Mouse (Mus musculus) liver (tissue): Measurements from ENCODE around the gene A830018L16Rik.
"Not testable (repeated sequence)": the region's sequence is repeated elsewhere in the genome, so short reads cannot be mapped to it uniquely, and the experiment has no call there.

Experiments used
- DNase-seq: peaks from one replicate; pipeline ENCODE4 v3.0.0-alpha.2; 2020; ENCODE audit warnings: mixed read lengths

Gene A830018L16Rik

DNA sequence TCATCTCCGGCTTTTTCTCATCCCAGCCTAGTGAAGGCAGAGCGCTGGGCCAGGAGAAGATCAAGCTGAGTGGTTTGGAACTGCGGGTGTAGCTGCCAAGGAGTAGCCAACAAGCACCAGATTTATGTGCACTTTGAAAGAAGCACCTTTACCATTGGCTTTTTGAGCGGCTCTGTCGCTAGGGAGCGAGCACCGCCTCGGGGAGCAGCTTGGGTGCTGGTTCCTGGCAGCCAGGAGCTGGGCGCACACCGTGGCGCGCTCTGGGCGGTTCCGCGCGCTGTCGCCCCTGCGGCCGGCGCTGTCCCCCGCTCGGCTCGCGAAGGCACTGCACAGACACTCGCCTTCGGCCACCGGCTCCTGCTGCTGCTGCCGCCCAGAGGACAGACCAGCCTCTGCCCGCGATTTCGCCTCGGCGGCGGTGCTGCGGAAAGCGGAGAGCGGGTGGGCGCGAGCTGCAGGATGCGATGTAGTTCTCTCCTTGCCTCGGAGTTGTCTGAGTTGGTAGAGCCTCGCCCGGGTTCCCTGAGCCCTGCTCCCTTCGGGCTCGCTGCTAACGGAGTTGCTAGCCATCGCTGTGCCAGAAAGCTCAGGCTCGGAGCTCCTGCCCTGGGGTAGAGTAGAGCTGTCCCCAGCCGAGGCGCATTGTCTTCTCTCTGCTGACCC is at the start of gene A830018L16Rik:
A830018L16Rik (plus strand) TSS at position 212 of the 663 bp plus-strand sequence.
- DNase-seq = peak; percentile 62

DNA sequence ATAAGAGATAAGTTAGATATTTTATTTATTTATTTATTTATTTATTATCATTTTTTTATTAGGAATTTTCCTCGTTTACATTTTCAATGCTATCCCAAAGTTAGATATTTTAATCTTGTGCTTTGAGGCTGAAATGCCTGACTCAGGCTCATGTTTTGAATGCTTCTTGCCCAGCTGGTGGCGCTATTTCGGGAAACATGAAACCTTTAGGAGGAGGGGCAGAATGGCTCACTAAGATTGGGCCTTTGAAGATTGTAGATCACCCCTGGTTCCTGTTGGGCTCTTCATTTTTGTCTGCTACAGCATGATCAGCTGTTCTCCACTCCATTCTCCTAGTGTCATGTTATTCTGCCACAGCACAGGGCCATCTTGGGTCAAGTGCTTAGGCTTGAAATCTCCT is 28.1 kb upstream of the A830018L16Rik start:
- DNase-seq = no peak

DNA sequence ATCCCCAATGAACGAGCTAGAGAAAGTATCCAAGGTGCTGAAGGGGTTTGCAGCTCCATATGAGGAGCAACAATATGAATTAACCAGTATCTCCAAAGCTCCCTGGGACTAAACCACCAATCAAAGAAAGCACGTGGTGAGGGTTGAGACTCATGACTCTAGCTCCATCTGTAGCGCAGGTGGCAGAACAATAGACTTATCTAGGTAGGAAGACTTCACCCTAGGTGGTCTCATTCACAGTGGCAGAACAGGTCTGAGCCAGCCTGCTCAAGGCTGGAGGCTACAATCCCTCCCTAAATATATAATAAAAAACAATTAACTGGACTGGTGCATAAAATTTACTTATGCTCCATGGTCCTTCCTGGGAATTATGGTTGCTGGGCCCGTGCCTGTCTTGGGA is 18.5 kb upstream of the A830018L16Rik start:
- no peak for DNase-seq

DNA sequence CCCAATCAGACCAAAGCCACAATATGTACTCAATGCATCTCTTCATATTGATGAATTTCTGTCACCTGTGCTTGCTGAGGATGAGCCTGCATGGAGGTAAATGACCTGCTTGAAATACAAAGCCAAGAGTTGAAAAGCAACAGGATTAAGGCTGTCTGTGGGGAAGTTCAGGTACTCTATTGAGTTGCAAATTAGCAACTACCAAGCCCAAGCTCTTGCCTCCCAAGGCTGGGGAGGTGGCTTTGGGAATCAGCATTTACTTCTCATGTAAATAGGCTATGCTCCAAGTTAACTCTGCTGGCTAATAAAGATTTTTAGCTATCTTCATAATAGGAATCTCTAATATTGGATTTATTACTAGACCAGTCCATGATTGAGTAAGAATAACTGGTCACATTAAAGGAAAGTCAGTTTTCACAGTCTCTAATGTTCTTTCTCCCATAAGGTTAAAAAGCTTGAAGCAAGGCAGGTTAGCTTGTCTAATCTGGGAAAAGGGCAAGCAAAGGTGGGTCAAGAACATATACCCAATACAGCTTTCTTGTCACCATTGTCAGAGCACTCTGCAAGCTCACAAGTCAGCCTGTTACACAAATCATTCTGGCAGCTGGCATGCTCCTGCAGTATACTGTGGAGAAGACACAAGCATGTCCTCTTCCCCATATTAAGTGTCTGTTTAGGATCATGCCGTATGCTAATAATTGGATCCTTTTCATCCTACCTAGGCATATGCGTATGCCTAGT is 17.7 kb upstream of the A830018L16Rik start:
- DNase-seq = no peak

DNA sequence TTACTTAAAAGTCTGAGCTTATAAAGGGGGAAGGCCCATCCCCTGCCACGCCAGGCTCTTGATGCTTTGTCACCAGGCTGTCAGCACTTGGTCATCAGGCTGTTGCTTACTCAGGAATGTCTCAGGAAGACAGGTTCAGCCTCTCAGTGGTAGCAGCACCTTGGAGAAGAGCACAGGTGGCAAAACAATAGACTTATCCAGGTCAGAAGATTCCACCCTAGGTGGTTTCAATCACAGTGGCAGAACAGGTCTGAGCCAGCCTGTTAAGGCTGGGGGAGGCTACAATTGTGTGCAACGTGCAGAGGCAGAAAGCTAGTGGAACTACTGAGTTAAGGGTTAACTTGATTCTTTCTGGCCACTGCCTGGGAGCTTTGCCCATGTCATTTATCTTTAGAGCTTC is 12.7 kb upstream of the A830018L16Rik start:
- no peak for DNase-seq

DNA sequence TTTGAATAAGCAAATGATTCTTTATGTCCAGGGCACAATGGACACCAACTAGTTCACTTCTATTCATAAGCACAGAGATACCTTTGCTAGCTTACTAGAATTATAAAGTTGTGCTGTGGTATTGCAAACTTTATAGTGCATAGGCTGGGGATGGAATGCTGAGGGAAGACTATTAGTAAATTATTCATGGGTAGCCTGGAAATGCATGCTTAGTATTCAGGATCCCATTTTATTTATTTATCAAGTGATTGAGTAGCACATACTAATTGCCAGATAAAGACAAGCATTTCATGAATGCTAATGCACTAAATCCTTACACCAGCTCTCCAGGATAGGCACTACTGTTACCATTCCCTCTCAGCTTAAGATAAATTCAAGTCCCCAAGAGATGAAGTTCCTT is 8.4 kb upstream of the A830018L16Rik start:
- no peak for DNase-seq

DNA sequence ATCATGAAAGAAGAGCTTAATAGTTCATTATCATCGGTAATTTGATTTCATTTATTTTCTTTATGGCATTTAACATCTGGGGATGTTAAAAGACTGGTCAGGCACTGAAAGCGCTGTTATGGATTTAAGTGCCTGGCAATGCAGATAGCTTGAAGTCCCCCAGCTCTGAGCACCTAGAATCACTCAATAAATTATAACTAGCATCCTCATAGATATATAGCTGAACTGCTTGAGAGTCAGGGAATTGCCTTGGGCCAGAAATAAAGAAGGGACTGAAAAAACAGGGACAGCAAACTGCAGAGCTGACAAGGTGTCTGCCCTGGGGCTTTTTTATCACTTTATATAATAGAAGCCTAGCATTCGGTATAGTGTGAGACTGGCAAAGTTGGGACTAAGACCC is 7.9 kb upstream of the A830018L16Rik start:
- no peak for DNase-seq

DNA sequence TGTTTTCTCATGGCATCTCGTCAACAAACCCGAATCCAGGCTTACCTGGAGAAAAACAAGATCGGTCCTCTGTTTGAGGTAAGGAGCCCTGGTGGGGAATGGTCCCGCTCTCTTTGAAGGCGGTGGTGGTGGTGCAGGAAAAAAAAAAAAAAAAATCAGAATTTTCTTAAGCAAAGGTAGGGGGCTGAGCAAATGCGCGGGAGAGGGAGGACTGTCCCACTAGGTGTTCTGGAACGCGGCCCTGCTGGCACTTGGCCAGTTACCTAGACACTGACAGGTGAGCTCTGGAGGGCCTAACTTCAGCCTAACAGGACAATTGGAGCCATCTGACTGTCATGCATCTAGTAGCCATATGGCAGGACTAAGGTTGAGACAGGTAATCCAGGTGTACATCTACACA is 655 bp downstream of the A830018L16Rik start:
- no peak for DNase-seq

DNA sequence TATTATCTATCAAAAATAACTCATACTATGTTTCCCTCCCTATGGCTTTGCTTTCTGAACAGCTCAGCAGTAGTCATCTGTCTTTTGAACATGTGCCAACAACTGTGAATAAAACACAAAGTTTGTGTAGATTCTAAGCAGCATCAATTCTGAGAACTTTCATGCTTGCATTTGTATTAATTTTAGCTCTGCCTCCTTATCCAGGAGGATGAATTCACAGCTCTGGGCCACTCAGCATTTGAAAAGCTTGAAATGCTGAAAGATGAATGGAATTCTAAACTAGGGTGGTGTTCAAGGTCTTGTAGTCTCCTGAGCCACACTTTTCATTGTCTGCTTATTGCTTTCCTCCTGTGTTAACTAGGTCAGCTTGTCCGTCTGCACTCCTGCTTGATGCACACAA is 13.4 kb downstream of the A830018L16Rik start:
- no peak for DNase-seq

DNA sequence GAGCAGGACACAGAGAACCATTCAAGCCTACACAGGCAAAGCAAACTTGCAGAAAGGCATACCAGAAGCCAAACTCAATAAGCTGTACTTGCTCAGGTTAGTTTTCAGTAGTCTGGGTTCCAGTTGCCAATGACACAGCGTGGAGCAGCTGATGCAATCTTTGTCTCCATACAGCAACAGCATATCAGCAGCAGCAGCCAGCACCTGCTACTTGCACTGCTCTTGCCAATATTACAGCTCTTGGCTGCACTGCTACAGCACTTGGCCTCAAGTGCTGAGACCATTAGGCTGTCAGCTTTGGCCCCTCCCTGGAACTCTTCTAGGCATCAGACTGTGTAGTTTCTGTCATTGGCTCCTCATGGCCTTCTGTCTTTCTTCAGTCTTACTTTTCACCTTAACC is 44.4 kb downstream of the A830018L16Rik start:
- no peak for DNase-seq

DNA sequence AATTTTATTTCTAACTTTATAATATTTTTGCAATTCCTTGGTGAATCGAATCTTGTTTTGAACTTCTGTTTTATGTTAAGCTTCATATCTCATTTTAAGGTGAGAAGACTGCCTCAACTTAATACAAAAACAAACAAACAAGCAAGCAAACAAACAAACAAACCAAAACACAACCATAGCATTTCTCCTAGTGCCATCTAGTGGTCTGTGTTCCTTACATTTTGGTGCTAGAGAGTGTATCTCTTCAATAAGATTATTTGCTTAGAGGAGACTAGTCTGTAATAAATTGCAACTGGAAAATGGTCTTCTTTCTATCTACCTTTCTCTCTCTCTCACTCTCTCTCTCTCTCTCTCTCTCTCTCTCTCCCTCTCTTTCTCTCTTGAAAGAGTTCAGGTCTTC is 52.4 kb downstream of the A830018L16Rik start:
- no peak for DNase-seq

DNA sequence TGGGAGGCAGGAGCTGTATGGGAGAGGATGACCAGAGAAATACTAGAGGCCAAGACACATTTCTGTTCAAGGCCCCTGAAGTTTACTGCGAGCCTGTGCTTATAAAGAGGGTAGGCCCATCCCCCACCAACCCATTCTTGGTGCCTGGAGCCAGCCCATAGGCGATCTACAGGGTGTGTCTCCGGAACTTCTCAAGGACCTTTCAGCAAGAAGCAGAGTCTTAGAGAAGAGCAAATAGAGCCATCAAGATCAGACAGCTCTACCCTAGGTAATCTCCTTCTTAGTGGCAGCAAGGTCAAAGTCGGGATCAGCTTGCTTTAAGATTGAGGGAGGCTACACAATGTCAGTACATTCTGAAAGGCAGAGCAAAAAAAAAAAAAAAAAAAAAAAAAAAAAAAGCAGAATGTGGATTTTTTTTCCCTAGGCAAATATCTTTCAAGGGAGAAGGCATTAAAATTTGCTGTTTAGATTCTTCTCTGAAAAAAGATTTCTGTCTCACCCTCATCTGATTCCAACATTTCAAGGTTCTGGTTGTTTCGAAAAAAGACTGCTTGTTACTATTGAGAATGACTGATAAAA is 53.2 kb downstream of the A830018L16Rik start:
- no peak for DNase-seq

DNA sequence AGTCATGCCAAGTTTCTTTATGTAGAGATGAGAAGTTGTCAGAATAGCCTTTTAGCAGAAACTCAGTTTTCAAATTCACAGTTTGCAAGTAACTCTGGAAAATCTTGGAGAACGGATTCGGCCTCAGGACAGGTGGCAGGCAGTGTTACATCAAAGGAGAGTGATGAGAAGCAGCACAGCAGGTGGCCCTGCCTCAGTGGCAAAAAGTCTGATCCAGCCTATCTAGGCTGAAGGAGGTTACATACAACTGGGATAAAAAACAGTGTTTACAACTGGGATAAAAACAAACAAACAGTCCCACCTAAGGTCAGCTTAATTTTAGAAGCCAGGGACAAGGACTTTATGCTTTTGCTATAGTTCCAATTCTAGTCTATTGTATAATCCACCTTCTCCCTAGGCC is 79.0 kb downstream of the A830018L16Rik start:
- DNase-seq = no peak

DNA sequence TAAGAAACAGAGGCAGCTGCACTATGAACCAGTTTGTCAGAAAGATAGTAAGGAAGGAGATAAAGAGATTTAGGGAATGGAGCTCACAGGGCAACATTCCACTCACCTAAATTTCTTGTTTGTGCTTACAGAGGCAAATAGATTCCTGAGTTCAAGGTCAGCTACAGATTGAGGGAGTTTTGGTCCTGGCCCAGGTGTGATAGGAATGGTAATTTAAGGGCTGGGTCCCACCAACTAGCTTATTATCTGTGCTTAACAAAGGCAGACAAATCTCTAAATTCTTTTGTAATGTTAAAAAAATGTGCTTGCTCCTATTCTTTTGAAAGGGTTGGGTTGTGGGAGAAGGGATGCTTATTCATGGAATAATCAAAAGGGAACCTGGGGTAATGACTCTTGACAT is 87.7 kb downstream of the A830018L16Rik start:
- no peak for DNase-seq

DNA sequence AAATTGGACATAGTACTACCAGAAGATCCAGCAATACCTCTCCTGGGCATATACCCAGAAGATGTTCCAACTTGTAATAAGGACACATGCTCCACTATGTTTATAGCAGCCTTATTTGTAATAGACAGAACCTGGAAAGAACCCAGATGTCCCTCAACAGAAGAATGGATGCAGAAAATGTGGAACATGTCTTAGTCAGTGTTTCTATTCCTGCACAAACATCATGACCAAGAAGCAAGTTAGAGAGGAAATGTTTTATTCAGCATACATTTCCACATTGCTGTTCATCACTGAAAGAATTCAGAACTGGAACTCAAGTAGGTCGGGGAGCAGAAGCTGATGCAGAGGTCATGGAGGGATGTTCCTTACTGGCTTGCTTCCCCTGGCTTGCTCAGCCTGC is 135.9 kb downstream of the A830018L16Rik start:
- not testable (repeated sequence) for DNase-seq

DNA sequence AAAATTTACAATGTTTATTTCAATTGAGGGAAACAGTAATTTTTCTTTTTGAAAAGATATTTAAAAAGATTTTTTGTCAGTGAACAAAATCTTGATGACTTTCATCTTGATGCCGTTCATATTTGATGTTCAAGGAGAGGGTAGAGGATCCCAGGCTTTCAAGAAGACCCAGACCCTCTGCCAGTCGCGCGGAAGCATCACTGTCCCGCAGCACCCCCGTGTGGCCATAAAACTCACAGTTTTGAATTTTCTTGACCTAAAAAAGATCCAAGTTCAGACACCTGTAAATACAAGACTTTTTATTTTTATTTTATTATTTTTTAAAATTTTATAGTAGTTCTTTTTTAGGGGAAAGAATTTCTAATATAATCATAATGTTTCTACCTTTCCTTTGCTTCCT is 151.4 kb downstream of the A830018L16Rik start:
- peak; percentile 19 for DNase-seq

DNA sequence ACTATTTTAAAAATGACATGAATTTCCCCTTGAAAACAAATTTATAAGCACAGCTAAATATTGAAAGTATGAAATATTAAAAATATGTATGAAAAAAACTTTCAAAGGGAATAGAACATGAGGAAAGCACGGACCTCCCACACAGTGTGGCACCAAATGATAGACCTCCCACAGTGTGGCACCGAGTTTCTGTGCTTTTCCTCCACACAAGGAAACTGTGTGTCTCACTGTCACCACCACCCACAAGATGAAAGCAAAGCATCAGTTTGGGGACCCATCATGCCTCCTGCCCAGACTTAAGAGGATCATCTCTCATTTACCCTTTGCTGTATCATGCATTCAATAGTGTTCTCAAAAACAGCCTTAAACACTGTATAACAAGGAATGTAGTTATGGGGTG is 152.8 kb downstream of the A830018L16Rik start:
- no peak for DNase-seq

DNA sequence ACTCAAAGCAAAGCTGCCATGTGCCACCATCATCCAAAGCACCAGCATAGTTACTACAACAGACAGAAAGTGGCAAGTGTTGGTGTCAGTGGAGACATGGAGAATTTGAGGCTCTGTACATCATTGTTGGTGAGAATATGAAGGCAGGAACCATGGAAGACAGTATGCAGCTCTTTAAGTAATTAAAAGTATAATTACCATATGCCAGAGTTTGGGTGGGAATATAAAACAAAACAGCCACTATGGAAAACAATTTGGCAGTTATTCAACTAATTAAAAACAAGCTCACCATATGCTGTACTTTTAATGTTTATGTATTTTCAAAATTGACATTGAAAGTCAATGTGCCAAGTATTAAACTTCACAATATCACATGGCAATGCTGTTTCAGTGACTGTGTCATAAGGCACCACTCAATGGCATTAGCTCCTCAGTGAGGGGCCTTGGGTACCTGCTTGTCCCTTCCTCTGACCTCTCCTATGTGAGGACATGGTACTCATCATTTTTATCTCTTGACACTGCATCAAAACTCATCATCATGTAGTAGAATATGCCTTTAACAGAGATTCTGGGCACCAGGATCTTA is 153.5 kb downstream of the A830018L16Rik start:
- DNase-seq = no peak

DNA sequence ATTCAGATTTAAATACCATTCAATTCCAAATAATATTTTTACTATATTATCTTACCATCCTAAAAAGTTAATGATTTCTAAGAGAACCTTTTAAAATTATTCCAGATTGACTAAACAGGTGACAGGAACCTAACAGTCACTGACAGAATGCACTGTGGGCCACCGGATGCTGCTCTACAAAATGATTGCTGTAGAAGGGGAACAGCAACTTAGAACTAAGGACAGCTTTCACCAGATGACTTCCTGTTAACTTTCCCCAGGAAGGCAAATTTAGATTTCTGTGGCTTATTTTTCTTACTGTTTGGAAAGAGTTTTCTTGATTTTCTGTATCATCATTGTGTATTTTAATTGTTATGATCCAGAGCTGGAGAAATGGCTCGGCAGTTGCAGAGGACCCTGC is 156.4 kb downstream of the A830018L16Rik start:
- DNase-seq = no peak

DNA sequence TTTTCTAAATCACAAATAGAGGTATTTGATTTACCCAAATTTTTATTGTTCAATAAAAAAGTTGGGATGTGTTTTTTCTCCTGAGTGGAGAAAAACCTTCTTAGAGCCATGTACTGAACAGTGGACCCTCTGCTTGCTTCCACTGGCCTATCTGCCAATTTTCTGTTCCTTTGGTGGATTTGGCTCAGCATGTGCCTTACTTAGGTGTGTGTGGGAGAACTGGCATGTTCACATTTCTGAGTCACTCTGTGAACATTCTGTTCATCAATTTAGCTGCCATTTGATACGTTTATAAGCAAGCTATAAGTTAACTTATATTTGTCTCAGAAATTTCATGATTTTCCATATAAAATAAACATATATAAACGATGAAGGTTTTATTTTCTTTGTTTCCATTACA is 159.6 kb downstream of the A830018L16Rik start:
- DNase-seq = no peak

DNA sequence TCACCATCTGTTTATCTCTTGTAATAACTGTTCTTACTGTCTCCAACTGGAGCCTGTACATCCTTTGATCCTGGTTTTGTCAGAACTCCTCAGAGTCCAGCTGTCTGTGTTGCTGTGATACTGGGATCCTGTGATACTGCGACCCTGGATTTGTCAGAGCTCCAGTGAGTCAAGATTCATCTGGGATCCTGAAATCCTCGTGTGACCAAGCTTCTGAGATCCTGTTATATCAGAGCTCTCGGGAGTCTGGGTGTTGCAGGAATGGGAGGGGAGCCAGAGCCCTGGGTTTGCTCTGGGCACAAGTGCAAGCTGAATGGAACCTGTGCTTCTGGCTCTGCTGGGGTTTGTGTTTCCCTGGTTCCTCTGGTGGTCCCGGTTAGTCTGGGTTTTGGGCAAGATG is 166.1 kb downstream of the A830018L16Rik start:
- no peak for DNase-seq

DNA sequence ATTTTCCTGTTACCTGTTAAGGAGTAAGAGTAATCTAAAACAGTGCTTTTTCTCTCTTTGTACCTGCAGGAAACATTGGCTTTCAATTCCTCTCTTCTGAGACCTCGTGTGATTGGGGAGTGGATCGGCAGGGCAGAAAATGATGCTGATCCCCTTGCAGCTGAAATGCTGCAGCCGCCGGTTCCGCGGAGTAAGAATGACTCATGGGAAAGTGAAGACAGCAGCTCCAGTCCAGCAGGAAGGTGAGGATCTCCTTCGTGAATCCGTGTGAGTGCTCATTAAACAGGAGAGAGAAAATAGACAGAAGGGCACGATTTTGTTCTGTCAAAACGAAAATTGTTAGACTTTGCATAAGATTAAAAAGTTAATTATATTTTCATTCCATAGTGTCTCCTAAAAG is 174.4 kb downstream of the A830018L16Rik start:
- DNase-seq = no peak

DNA sequence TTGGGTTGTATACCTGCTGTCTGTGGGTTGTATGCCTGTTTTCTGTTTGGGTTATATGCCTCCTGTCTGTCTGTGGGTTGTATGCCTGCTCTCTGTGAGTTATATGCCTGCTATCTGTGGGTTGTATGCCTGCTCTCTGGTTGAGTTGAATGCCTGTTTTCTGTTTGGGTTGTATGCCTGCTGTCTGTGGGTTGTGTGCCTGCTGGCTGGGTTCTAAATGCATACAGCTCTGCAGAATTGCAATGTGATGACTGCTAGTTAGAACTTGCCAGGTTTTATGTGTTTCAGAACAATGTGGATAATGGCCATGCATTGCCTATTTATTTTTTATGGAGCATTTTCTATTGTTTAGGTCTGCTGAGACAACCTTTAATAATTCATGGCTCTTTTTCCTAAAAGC is 236.2 kb downstream of the A830018L16Rik start:
- no peak for DNase-seq

DNA sequence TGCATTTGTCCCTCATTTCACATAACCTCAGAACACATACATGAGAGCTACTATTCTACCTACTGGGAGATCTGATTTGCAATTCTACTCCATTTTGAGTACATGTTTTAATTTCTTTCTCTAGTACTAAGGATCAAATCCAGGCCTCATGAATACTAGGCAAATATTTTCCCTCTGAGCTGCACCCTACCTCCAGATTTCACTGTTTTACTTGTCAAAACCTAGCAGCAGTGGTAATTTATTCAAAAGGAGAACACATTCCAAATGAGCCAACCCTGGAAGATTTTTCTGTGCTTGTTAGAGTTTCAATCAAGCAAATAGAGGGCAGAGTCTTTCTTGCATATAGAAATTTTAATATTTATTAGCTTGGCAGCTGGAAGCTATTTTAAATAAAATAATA is 238.9 kb downstream of the A830018L16Rik start:
- DNase-seq = no peak
